Mouse (Mus musculus) cerebellum, postnatal 4 days (tissue): ENCODE results near the gene Zic2.

Source experiments
- DNase-seq, 2 experiments: peaks; one replicate each; pipeline ENCODE4 v3.0.0; 2022; ENCODE audit warnings: low spot score in 2 of 2, mixed read lengths in 1 of 2

Gene Zic2

DNA sequence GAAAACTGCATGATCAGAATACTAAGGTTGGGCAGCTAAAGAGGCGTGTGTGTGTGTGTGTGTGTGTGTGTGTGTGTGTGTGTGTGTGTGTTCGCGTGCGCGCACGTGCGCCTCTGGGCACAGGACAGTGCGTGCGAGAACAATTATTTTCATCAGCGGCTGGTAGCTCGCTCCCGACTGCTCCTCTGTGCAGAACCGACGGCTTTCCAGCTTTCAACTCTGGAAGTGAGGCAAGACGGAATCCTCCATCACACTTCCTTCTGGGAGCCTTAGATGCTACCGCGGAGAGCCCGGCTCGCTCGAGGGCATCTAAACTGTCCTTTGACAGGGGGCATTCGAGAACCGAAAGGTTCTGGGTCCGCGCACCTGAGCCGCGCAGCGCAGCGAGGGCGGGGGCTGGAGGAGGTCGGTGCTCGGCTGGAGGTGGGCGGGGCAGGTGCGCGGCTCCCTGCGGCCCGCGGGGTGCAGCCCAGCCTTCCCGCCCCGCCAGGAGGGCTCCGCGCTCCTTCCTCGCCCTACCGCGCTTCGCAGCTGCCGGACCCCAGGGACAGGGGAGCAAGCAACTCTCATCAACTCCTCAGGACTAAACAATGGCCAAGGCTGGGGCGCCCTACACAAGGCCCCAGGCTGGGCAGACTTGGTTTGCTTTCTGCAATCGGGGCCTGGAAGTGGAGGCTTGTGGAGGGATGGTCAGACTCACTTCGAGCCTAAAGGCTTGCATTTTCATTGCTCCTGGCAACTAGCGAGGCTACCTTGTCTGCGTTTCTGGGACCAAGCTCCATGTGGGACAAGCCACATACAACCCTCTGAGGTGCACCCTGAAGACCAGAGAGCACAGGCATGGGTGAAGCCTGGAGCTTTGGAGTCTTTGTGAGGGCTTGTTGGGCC is 15.4 kb downstream of the Zic2 start, which contains the start of gene Gm10837:
Gene Gm10837 (plus strand): TSS at position 146 of the 888 bp plus-strand sequence.
- DNase-seq, result peak in 1 of 2 experiments; percentile 62

DNA sequence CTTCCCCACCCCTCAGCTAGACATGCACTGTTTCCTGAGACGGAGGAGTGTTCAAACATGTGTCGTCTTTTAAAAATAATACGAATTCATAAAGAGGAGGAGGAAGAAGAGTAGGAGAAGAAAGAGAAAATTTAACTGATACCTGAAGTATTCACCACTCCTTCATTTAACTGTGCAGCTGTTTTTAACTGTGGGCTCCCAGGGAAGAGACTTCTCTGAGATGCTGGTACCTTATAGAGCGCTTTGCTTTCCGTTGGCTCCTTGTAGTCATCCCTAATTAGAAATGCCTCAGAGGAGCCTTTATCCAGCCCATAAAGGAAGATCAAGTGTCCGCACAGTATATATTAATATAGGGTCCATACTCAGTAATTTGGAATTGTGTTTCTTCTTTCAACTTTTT is 16.3 kb downstream of the Zic2 start:
- DNase-seq, result no peak

DNA sequence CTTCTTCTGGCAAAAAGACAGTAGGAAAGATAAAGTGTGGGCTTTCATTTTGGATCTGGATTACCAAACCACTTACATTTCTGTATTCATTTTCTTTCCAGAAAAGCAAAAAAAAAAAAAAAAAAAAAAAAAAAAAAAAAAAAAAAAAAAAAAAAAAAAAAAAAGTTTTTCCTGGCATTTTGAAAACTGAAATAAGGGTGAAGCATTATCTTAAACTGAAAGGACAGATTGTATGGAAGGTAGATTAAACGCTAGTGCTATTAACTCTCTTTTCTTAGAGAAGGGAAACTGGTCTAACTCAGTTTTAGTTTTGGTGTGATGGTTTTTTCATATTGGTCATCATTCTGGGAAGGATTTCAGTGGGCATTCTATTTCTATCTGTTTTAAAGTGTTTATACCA is 16.8 kb downstream of the Zic2 start:
- no peak for DNase-seq

DNA sequence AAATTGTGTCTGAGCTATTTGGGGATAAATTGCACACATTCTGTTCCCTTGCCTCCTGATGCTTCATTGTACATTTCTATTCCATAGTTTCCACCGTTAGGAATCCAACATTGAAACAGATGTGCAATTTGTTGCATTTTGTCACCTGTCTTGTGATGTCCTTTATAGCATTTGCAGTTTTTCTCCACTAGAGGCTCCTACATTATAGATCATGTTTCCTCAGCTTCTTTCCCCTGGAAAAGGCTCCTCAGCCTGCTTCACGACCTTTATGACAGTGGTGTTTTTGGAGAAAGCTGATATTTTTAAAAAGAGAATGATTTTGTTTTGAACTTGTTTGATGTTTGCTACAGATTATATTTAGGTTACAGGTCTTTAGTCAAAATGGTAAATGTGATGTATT is 33.8 kb downstream of the Zic2 start:
- no peak for DNase-seq

DNA sequence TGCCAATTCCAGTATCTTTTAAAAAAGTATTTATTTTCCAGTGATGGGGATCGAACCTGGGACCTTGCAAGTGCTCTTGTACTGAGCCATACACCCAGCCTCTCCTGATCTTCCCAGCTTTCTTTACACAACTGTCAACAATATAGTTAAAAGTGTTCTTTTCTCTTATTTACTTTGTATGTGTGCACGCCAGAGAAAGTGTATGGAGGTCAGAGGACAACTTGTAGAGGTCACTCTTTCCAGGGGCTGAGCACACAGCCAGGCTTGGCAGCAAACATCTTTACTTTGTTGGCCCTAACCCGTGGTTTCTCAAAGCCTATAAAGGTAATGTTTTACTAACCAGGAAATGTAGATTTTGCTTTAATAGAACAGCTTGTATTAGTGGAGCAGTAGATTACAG is 36.3 kb downstream of the Zic2 start:
- no peak for DNase-seq

DNA sequence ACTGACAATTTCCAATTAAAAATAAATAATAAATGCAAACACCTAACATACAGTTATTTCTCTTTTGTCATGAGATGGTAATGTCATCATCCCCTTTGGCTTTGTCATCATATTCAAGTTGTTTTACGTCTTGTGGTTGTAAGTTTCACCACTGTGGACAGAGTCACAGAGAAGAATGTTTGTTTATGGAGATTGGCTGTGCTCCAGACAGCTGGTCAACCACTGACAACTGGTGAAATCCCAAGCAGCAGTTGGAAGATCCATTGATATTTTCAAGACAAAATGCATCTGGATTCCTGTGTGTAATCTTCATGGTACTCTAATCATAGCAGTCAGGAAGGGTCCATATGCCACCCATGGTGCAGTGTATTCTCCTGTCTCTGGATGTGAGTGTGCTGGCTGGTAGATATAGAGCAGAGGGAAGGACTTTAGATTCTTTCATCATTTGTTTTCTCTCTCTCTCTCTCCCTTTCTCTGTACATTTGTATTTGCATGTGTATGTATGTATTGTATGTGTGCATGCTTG is 38.3 kb downstream of the Zic2 start:
- no peak for DNase-seq

DNA sequence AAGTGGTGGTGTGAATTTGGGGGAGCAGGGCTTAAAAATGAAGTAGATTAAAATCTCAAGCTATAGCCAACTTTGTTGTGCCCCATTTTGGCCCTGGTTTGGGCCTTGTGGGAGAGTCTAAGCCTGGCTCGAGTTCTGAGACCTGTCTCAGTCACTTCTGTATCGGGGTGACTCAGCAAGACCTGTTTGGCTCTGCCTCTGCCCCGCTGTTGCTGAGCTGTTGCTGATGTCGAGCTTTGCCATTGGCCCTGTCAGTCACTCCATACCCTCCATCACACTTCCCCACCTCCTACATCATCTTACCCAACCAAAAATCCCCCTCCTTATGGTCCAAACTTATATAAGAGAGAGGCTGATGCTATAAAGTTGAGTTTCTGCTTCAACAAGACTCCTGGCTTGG is 53.2 kb downstream of the Zic2 start:
- no peak for DNase-seq
